Mouse (Mus musculus) left cerebral cortex, adult 8-10 months (tissue): ENCODE results near the gene Ccdc77. TPM values are rescaled to one million over a fixed set of nuclear protein-coding genes. Genes with fewer than 3 reads are reported as not detected.

Source experiments
- DNase-seq, 2 experiments: peaks; one replicate each; pipeline ENCODE4 v3.0.0; 2022; ENCODE audit warnings: low spot score in 2 of 2
- total RNA-seq, 4 experiments: library from RNA; stranded (reverse); gene quantifications; 2 replicates each; pipeline ENCODE4 v1.2.4; 2022

Ccdc77 gene
- 1 to 10 TPM; 4.1 to 5.9 (median 5.3) TPM for total RNA-seq

- peak; percentile 91 to 95 for DNase-seq
Measured at GRCm38 (mm10) chr6:120363688-120364522, at the start of gene Ccdc77, which contains the start of gene Kdm5a. TSS of gene Ccdc77 (minus strand) at chr6:120364374. TSS of gene Kdm5a (plus strand) at chr6:120364124.

GRCm38 (mm10) chr6:120403936-120404335 lies 39.8 kb upstream of the Ccdc77 start:
- no peak for DNase-seq

GRCm38 (mm10) chr6:120395622-120396345 lies 31.6 kb upstream of the Ccdc77 start:
- no peak for DNase-seq

GRCm38 (mm10) chr6:120392811-120393210 lies 28.6 kb upstream of the Ccdc77 start:
- DNase-seq, result no peak

- no peak for DNase-seq
Measured at GRCm38 (mm10) chr6:120390054-120390453, 25.9 kb upstream of the Ccdc77 start.

- no peak for DNase-seq
Measured at GRCm38 (mm10) chr6:120376736-120377135, 12.6 kb upstream of the Ccdc77 start.

GRCm38 (mm10) chr6:120365051-120365450 lies 877 bp upstream of the Ccdc77 start:
- DNase-seq, result no peak

GRCm38 (mm10) chr6:120364523-120364905 lies 340 bp upstream of the Ccdc77 start:
- DNase-seq, result no peak

GRCm38 (mm10) chr6:120362774-120363687 lies 1.1 kb downstream of the Ccdc77 start:
- DNase-seq, result no peak

GRCm38 (mm10) chr6:120362124-120362523 lies 2.0 kb downstream of the Ccdc77 start:
- no peak for DNase-seq

GRCm38 (mm10) chr6:120356951-120357945 lies 6.9 kb downstream of the Ccdc77 start:
- peak; percentile 62 to 83 for DNase-seq

GRCm38 (mm10) chr6:120356478-120356877 lies 7.7 kb downstream of the Ccdc77 start:
- no peak for DNase-seq

- no peak for DNase-seq
Measured at GRCm38 (mm10) chr6:120349018-120349417, 15.2 kb downstream of the Ccdc77 start.

- no peak for DNase-seq
Measured at GRCm38 (mm10) chr6:120343992-120344391, 20.2 kb downstream of the Ccdc77 start.

GRCm38 (mm10) chr6:120332351-120332750 lies 31.8 kb downstream of the Ccdc77 start:
- no peak for DNase-seq

- DNase-seq, result peak in 1 of 2 experiments; percentile 11
Measured at GRCm38 (mm10) chr6:120324295-120324927, 39.8 kb downstream of the Ccdc77 start.

GRCm38 (mm10) chr6:120320369-120320768 lies 43.8 kb downstream of the Ccdc77 start:
- no peak for DNase-seq

GRCm38 (mm10) chr6:120319129-120319528 lies 45.0 kb downstream of the Ccdc77 start:
- no peak for DNase-seq

GRCm38 (mm10) chr6:120318303-120318940 lies 45.8 kb downstream of the Ccdc77 start:
- no peak for DNase-seq
